Comparison of ENCODE assay signal across 23 mouse cellular contexts in the genomic region with DNA sequence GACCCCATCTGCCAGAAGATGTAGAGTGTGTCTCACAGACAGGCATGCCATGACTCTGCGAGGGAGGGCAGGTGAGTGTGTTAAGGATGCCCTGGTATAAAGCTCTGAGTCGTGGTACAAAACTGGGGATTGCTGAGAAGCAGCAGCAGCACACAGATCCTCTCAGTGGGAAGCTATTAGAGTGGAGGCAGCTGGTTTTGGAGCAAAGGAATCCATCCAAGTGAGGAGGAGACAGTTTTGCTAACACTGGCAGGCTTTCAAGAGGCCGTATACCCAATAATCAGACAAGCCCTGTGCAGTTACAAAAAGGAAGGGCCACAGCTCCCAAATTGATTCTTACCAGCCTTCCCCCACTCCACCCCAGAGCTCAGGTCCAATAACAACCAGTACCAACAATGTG.
DNase-seq lines count a peak whose midpoint lies in the region; ATAC-seq lines count a peak whose summit lies in the region.
"Had no signal": no experiment of that assay in that cellular context is flagged by ENCODE, and none has a peak within 500 bp of the region (broad histone marks: within the 10 kb centered on the region; RNA-seq: fewer than 3 reads in every experiment).

No protein-coding gene starts in this region.

- WGBS in forebrain, embryonic 11.5 days = 68% methylated on average over 3 of the region's 3 CpGs

- DNase-seq in frontal cortex, postnatal 10 days (ENCODE audit: low spot score in 2 of 2) = no peak
- peak; percentile 44 to 77 for DNase-seq in layer of hippocampus, adult 18-20 months (ENCODE audit: low spot score in 2 of 2)
- DNase-seq in layer of hippocampus, adult 9-10 months (ENCODE audit: low spot score) = no peak
- DNase-seq in right cerebral cortex, adult 2 months (ENCODE audit: low spot score in 2 of 2) = peak; percentile 9 to 32
- DNase-seq in right cerebral cortex, postnatal 4 days = no peak
- peak; percentile 10 to 29 for DNase-seq in left cerebral cortex, postnatal 36 days (ENCODE audit: low spot score in 2 of 2)
- no peak for DNase-seq in forebrain, embryonic 11.5 days (ENCODE audit: low spot score)
- DNase-seq: adrenal gland, postnatal 10 days; cerebellum, adult 8-10 months; cerebellum, postnatal 36 days; embryo, embryonic 11 days; gastrocnemius, postnatal 10 days; heart, adult 18-20 months; heart, postnatal 14 days; kidney, postnatal 36 days; liver, postnatal 0 days; lung, postnatal 14 days had no signal

- H3K9ac ChIP-seq in forebrain, embryonic 11.5 days (ENCODE audit: low read length) = no peak overlapping the region
- H3K9ac ChIP-seq: forebrain, embryonic 15.5 days; heart, embryonic 13.5 days; kidney, embryonic 15.5 days; liver, postnatal 0 days had no signal

- no peak overlapping the region for H3K4me3 ChIP-seq in forebrain, embryonic 11.5 days (ENCODE audit: low read depth, low read length)
- H3K4me3 ChIP-seq: forebrain, embryonic 15.5 days; heart, embryonic 13.5 days; kidney, embryonic 15.5 days had no signal

- H3K4me1 ChIP-seq in forebrain, embryonic 11.5 days (replicated peaks; ENCODE audit: control insufficient read depth, insufficient read depth, low read length) = no peaks in the 10 kb centered on the region
- H3K4me1 ChIP-seq: forebrain, embryonic 15.5 days; heart, embryonic 13.5 days; kidney, embryonic 15.5 days had no signal

- intact Hi-C loops in left cerebral cortex, postnatal 36 days (cut with DNase I) = loop anchor here (5.0 kb wide), 1 partner anchor 173 kb away; a partner anchor contains a TSS

- H3K9me3 ChIP-seq in forebrain, embryonic 11.5 days (ENCODE audit: control insufficient read depth, low read length) = no peaks in the 10 kb centered on the region
- H3K9me3 ChIP-seq: forebrain, embryonic 15.5 days; heart, embryonic 13.5 days; kidney, embryonic 15.5 days had no signal

- H3K36me3 ChIP-seq in forebrain, embryonic 11.5 days (ENCODE audit: control insufficient read depth, insufficient read depth, low read length) = no peaks in the 10 kb centered on the region
- H3K36me3 ChIP-seq: forebrain, embryonic 15.5 days; heart, embryonic 13.5 days; kidney, embryonic 15.5 days had no signal

- no peaks in the 10 kb centered on the region for H3K27me3 ChIP-seq in forebrain, embryonic 11.5 days (ENCODE audit: control insufficient read depth, insufficient read depth, low read length)
- H3K27me3 ChIP-seq: forebrain, embryonic 15.5 days; heart, embryonic 13.5 days; kidney, embryonic 15.5 days had no signal

- H3K27ac ChIP-seq in forebrain, embryonic 11.5 days (ENCODE audit: low read depth, low read length) = no peak overlapping the region
- H3K27ac ChIP-seq: forebrain, embryonic 15.5 days; heart, embryonic 13.5 days; kidney, embryonic 15.5 days had no signal

- ATAC-seq in frontal cortex, adult (ENCODE audit: low TSS enrichment) = peak; percentile 57; the same call in 1 of the 2 replicates
- ATAC-seq in forebrain, embryonic 11.5 days (replicated peaks; ENCODE audit: low FRiP score) = no peak
- ATAC-seq: forebrain, embryonic 15.5 days; intestine, postnatal 0 days; liver, postnatal 0 days had no signal

- no peak overlapping the region for H3K4me2 ChIP-seq in forebrain, embryonic 11.5 days (ENCODE audit: low read depth, low read length, severe bottlenecking)
- H3K4me2 ChIP-seq: forebrain, embryonic 15.5 days; heart, embryonic 13.5 days; kidney, embryonic 15.5 days; midbrain, embryonic 11.5 days had no signal

Comparison
In these comparisons a context has a peak if more than half of its experiments do, and no peak if none do; other contexts are left out.
1. DNase-seq: peak in layer of hippocampus, adult 18-20 months (2 of 2), right cerebral cortex, adult 2 months (2 of 2) and left cerebral cortex, postnatal 36 days (2 of 2); none in frontal cortex, postnatal 10 days (0 of 2), layer of hippocampus, adult 9-10 months (single experiment), right cerebral cortex, postnatal 4 days (single experiment) and forebrain, embryonic 11.5 days (single experiment).